Mouse (Mus musculus) embryonic fibroblast, embryonic 13.5 days (primary cell): Measurements from ENCODE around the gene Chd4.
"Not testable (repeated sequence)": the region's sequence is repeated elsewhere in the genome, so short reads cannot be mapped to it uniquely, and the experiment has no call there.

Experiments used
- CTCF ChIP-seq: IDR thresholded peaks from 2 replicates; pipeline ENCODE4 v1.5.1; 2011; ENCODE audit warnings: mild to moderate bottlenecking, control low read depth, low read length, moderate library complexity, borderline replicate concordance; ENCODE audit not compliant: insufficient read depth
- POLR2A ChIP-seq: IDR thresholded peaks from 2 replicates; pipeline ENCODE4 v1.6.1; 2011; ENCODE audit warnings: low read depth, mild to moderate bottlenecking, control low read depth, low read length, moderate library complexity

GRCm38 (mm10) chr6:125065223-125065622 is 30.6 kb upstream of the Chd4 start:
- TF ChIP-seq CTCF, POLR2A: not testable (repeated sequence)
